Mouse (Mus musculus) liver, embryonic 12.5 days (tissue): Measurements from ENCODE around the gene Ppp1r12a. TPM values are rescaled to one million over a fixed set of nuclear protein-coding genes. Genes with fewer than 3 reads are reported as not detected.

Experiments used
- ATAC-seq: fragments of 200-750 bp; cut with Nextera tagmentation; 2 replicates; pipeline ENCODE4 v1.8.0; 2017; ENCODE audit warnings: moderate number of reproducible peaks, mild to moderate bottlenecking, moderate library complexity
- H3K27ac ChIP-seq: fragments of 300-500 bp; sonication (generic); 2 replicates; pipeline ENCODE4 v1.5.1; 2016; ENCODE audit warnings: mild to moderate bottlenecking
- H3K27me3 ChIP-seq: fragments of 300-500 bp; sonication (generic); replicated peaks from 2 replicates; pipeline ENCODE4 v1.6.1; 2016; ENCODE audit warnings: mild to moderate bottlenecking, moderate library complexity
- H3K36me3 ChIP-seq: fragments of 300-500 bp; sonication (generic); 2 replicates; pipeline ENCODE4 v1.6.1; 2016; ENCODE audit warnings: mild to moderate bottlenecking, moderate library complexity
- H3K4me1 ChIP-seq: fragments of 300-500 bp; sonication (generic); 2 replicates; pipeline ENCODE4 v1.6.1; 2016
- H3K4me2 ChIP-seq: fragments of 300-500 bp; sonication (generic); 2 replicates; pipeline ENCODE4 v1.6.1; 2016; ENCODE audit warnings: mild to moderate bottlenecking, moderate library complexity
- H3K4me3 ChIP-seq: fragments of 300-500 bp; sonication (generic); 2 replicates; pipeline ENCODE4 v1.5.1; 2016; ENCODE audit warnings: mild to moderate bottlenecking, moderate library complexity
- H3K9ac ChIP-seq: fragments of 300-500 bp; sonication (generic); 2 replicates; pipeline ENCODE4 v1.6.1; 2016; ENCODE audit warnings: mild to moderate bottlenecking, moderate library complexity
- H3K9me3 ChIP-seq: fragments of 300-500 bp; sonication (generic); replicated peaks from 2 replicates; pipeline ENCODE4 v1.6.1; 2016; ENCODE audit warnings: mild to moderate bottlenecking, moderate library complexity
- WGBS: fragments of 180-500 bp; shearing (Covaris S2); methylation state at CpG from one replicate; pipeline ENCODE4 v1.1.7; 2016; ENCODE audit not compliant: insufficient replicate concordance; 5-methylcytosine and 5-hydroxymethylcytosine counted together
- polyA plus RNA-seq: library from polyadenylated mRNA; unstranded; fragments of >200 nt; fragmentation: Nextera tagmentation; extraction: Ambion mirVana; gene quantifications from 2 replicates; pipeline ENCODE4 v1.2.1, GENCODE M21; 2016

Ppp1r12a gene
- polyA plus RNA-seq, result 48.3 and 51.8 TPM in 2 replicates

DNA sequence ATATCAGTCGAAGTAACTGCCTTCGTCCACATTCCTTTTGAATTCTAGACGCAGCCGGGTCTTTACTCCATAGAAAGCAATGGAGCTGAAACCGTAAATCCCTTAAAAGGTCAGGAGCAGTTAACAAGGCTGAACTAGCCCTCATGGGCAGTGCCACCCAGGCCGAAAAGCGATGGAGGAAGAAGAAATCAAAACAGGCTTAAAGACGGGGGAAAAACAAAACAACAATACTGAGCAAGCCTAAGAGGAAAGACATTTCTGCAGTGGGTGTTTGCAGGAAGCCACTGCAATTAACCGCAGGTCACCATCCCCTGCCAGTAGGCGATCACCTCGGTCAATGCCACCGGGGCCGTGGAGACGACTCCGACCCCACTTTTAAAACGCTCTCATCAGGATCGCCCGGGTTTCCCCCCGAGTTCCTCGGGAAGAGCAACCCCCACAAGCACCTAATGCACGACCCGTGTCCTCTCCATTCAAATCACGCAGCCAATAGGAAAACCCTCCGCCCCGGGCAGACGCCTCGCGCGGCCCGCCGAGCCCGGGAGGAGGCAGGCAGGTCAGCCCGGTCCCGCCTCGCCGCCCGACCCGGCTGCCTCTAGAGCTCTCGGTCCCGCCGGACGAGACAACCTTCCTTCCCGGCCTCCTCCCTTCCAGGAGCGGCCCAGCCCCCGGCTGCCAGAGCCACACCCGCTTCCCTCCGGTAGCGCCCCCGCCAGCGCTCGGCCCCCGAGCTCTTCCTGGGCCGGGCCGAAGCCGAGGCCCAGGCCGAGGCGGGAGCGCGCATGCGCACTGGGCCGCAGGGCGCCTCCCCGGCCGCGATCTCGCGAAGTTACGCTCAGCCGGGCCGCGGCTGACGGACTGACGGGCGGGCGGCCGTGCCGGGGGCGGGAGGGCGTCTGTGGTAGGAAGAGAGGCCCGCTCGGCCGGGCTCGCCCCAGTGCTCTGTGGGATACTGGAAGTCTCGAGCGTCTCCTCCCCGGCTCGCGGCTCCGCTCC is at the start of gene Ppp1r12a:
Gene Ppp1r12a, plus strand, starts transcription at position 933 of the 996 bp plus-strand sequence.
- peak; percentile 94 for ATAC-seq
- peak within 1 kb of the TSS; percentile 100 for H3K4me3 ChIP-seq

DNA sequence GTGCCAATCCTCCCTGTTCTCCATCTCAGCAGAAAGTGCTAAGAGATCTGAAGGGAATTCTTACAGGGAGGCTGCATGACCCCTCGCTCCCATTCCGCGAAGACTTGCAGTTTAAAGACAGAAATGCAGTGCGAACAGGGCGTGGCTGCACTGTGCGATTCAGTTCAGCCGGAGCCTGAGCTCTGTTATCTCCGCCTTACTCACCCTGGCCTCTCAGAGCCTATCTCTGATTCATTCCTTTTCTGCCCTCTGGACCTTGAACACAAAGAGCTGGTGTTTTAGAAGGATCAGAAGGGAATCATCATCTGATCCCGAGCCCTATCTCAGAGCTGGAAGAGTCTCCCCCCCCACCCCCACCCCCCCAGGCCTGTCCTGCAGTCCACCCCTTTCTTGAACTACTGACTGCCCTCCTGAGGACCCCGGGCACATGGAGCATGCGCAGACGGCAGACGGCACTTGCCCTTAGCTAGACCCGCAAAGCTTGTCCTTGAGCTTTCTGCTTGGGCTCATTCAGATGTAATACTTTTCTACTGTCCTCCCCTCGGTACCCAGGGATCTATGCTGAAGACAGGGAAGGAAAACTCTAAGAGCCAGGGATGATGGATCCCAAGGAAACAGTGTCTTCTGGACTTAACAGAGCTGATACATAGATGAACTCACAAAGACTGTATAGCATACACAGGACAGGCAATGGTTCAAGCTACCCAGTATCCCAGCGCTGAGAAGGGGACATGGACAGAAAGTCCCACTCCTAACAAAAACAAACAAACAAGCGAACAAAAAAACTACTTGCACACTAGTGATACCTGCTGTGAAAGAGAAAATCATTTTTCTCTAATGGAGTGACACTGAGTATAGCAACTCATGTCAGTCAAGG is 48.4 kb upstream of the Ppp1r12a start:
- Histone ChIP-seq H3K27me3 (no peaks in the 10 kb centered on the region), H3K27ac (no peak overlapping the region), H3K36me3 (no peaks in the 10 kb centered on the region), H3K4me3 (peak overlapping the region; percentile 15; the same call in 1 of the 2 replicates), H3K4me2 (peak overlapping the region; percentile 47), H3K9me3 (no peaks in the 10 kb centered on the region), H3K4me1 (peaks cover 10% of the 10 kb centered on the region), H3K9ac (no peak overlapping the region)
- 31% methylated on average over 17 of the region's 17 CpGs for WGBS
- ATAC-seq, result peak; percentile 78

More for the DNA sequence above, at the start of gene Ppp1r12a:
- Histone ChIP-seq H3K27ac (peak within 1 kb of the TSS; percentile 95), H3K36me3 (peaks cover 6% of the 10 kb centered on the region; the same call in 1 of the 2 replicates), H3K4me2 (peak within 1 kb of the TSS; percentile 81), H3K4me1 (peaks cover 32% of the 10 kb centered on the region), H3K27me3 (no peaks in the 10 kb centered on the region), H3K9ac (peak within 1 kb of the TSS; percentile 99), H3K9me3 (no peaks in the 10 kb centered on the region)
- under 1% methylated on average over 82 of the region's 89 CpGs for WGBS

DNA sequence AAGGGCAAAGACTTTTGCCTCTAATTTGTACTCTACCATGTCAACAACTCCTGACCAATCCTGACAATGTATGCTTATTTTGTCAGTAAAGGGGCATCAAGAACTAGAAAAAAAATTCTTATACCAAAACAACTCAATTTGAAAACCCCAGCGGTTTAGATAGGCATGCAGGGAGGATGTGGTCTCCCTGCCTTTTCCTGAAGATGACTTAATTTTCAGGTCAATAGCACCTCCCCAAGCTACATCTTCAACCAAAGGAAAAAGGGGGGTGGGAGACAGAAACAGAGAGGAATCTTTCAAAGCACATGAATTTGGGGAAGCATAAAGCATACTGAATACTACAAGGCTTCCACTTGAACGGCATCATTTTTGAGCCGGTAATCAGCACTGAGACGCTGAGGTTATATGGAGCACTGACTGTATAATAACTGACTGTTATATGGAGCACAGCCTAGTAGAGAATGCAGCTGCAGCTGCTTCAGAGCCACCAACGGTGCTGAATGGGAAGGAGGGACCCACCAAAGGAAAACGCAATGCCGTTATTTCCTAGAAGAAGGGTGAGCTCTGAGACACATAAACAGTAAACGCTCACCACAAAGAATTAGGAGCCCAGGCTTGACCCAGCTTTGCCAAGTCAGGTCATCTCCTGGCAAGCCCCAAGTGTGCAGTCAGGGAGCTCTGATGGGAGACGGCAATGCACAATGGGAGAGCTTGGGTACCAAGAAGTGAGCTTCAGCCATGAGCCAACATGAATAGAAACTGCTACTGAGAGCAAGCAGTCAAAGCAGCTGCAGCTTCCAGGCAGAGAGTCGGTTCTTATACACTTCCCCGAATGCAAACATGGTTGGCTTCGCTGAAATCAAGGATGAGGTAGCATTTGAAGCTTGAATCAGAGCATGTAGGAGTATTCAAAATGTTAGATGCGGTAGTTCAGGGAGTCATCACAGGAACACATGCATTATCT is 43.5 kb upstream of the Ppp1r12a start:
- Histone ChIP-seq H3K4me3 (no peak overlapping the region), H3K9me3 (no peaks in the 10 kb centered on the region), H3K27ac (no peak overlapping the region), H3K4me2 (no peak overlapping the region), H3K9ac (no peak overlapping the region), H3K4me1 (peaks cover 6% of the 10 kb centered on the region), H3K27me3 (no peaks in the 10 kb centered on the region), H3K36me3 (no peaks in the 10 kb centered on the region)
- no peak for ATAC-seq
- 53% methylated on average over 13 of the region's 13 CpGs for WGBS

DNA sequence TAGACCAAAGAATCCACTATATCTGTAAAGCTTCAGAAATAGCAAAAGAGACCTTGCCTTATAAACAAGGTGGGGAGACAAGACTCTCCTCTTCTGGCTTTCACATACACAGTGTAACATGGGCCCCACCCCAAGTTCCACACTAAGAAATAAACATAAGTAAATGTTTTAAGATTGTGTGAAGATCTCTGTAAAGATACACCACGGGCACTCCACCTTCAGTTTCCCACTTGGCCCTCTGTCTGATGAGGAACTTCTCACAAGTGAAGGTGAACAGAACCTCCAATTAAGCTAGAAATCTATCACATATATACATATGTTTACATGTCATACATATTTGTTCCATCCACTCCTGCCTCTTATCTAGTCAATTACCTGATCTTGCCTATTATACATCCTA is 42.6 kb upstream of the Ppp1r12a start:
- ATAC-seq, result no peak
- H3K4me2 ChIP-seq, result no peak overlapping the region
- no peaks in the 10 kb centered on the region for H3K4me1 ChIP-seq
- no peaks in the 10 kb centered on the region for H3K27me3 ChIP-seq
- no peak overlapping the region for H3K9ac ChIP-seq
- no peaks in the 10 kb centered on the region for H3K9me3 ChIP-seq
- no peak overlapping the region for H3K27ac ChIP-seq
- H3K4me3 ChIP-seq, result no peak overlapping the region
- H3K36me3 ChIP-seq, result no peaks in the 10 kb centered on the region
- 29% methylated on average over 1 of the region's 1 CpGs for WGBS

DNA sequence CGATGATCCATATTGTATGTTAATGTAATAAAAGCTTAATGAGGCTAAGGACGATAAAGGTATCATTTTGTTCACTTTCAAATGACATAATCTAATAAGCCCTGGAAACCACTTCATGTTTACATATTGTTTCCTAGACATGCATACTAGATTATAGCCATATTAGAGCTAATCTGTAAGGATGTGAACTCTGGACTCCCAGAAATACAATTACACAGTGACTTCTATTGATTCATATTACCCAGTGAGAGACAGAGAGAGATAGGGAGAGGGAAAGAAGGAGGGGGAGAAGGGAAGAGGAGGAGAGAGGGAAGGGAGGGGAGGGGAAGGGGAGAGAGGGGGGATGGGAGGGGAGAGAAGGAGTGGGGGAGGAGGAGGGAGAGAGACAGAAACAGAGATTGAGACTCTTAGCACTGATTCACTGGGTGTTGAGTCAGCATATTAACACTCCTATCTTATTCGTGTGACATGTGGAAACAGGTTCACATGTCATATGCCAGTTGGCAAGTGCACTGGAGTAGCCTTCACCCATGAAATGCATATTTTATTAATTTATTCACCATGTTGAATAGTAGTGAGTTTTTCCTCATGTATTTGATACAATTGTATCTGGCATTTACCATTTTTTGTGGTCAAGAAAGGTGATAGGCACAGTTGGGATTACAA is 36.9 kb upstream of the Ppp1r12a start:
- WGBS, result 73% methylated on average over 3 of the region's 3 CpGs
- Histone ChIP-seq H3K27ac (no peak overlapping the region), H3K27me3 (no peaks in the 10 kb centered on the region), H3K4me2 (no peak overlapping the region), H3K4me1 (no peaks in the 10 kb centered on the region), H3K36me3 (no peaks in the 10 kb centered on the region), H3K9me3 (no peaks in the 10 kb centered on the region), H3K9ac (no peak overlapping the region), H3K4me3 (no peak overlapping the region)
- no peak for ATAC-seq

DNA sequence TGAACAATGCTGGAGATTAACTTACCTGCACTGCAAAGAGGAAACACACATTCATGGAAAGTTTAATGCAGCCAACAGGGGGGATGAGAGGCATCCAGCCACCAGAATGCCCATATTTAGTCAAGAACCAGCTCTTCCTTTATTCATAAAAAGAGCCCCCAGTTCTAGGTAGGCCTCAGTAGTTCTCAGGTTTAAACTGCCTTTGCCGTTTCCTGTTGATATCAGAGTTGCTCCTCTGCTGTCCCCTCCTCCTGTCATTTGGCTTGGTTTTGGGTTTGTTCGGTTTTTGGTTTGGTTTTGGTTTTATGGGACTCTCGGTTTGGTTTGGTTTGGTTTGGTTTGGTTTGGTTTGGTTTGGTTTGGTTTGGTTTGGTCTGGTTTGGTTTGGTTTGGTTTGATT is 32.8 kb upstream of the Ppp1r12a start:
- WGBS, result 65% methylated on average over 3 of the region's 3 CpGs
- H3K4me3 ChIP-seq, result no peak overlapping the region
- no peak overlapping the region for H3K9ac ChIP-seq
- no peaks in the 10 kb centered on the region for H3K27me3 ChIP-seq
- no peak overlapping the region for H3K27ac ChIP-seq
- H3K4me1 ChIP-seq, result no peaks in the 10 kb centered on the region
- no peaks in the 10 kb centered on the region for H3K36me3 ChIP-seq
- no peaks in the 10 kb centered on the region for H3K9me3 ChIP-seq
- no peak for ATAC-seq
- H3K4me2 ChIP-seq, result no peak overlapping the region

DNA sequence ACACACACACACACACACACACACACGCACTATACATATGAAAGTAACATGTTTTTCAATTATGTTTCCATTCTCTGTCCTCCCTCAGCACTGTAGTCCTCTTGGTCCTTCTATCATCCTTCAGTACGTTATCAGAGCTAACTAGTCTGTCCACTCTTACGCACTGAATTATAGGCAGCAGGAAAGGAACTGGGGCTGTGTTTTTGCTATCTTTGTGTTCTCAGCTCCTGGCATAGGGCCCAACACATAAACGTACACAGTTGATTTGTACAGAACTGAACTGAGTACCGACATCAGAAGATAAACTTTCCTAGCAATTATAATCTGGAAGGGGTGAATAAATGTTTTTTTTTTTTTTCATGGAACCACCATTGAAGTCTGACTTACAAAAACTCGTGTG is 30.1 kb upstream of the Ppp1r12a start:
- no peak overlapping the region for H3K4me2 ChIP-seq

DNA sequence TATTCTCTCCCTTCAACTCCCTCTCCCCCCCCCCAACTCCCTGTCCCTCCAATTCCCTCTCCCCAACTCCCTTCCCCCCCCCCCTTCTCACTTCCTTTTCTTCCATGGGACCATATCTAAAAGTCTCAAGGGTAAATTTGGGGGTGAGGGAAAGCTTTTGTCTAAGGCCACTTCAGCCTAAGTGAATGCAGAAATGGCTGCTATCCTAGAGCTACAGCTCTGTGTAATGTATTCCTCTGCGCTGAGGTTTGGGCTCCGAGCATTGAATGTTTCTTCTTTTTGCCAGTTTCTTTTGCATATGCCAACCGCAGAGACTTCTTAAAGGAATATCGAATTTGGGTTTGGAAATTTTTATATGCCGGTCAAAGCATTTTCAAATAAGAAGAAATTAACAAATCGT is 28.7 kb upstream of the Ppp1r12a start:
- Histone ChIP-seq H3K4me1 (no peaks in the 10 kb centered on the region), H3K9me3 (no peaks in the 10 kb centered on the region), H3K9ac (no peak overlapping the region), H3K27ac (no peak overlapping the region), H3K4me2 (no peak overlapping the region), H3K4me3 (no peak overlapping the region), H3K36me3 (no peaks in the 10 kb centered on the region), H3K27me3 (no peaks in the 10 kb centered on the region)
- 77% methylated on average over 6 of the region's 6 CpGs for WGBS
- ATAC-seq, result no peak

More for the DNA sequence above, 30.1 kb upstream of the Ppp1r12a start:
- WGBS, result 54% methylated on average over 6 of the region's 6 CpGs
- H3K27ac ChIP-seq, result no peak overlapping the region
- no peaks in the 10 kb centered on the region for H3K4me1 ChIP-seq
- H3K27me3 ChIP-seq, result no peaks in the 10 kb centered on the region
- no peaks in the 10 kb centered on the region for H3K36me3 ChIP-seq
- H3K9ac ChIP-seq, result no peak overlapping the region
- H3K9me3 ChIP-seq, result no peaks in the 10 kb centered on the region
- no peak overlapping the region for H3K4me3 ChIP-seq
- ATAC-seq, result no peak

DNA sequence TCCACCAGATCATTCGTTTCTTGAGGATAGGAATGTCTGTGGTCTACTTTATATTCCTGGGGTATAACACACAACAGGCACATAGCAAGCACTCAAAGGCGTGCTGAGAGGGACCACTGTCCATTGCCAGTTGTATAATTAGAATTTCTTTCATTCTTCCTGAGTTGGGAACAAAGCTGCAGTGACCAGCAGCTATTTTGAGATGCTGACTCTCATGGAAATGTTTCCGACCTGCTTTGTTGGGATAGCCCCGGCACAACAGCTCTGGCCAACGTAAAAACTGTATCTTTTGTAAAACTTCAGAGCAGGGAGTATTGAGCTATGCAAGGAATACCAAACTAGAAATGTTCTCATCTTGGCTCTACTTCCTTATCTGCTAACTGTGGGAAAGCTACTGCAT is 28.2 kb upstream of the Ppp1r12a start:
- Histone ChIP-seq H3K9ac (no peak overlapping the region), H3K36me3 (no peaks in the 10 kb centered on the region), H3K9me3 (no peaks in the 10 kb centered on the region), H3K4me1 (no peaks in the 10 kb centered on the region), H3K27me3 (no peaks in the 10 kb centered on the region), H3K27ac (no peak overlapping the region), H3K4me2 (no peak overlapping the region), H3K4me3 (no peak overlapping the region)
- no peak for ATAC-seq
- WGBS, result 65% methylated on average over 5 of the region's 5 CpGs

DNA sequence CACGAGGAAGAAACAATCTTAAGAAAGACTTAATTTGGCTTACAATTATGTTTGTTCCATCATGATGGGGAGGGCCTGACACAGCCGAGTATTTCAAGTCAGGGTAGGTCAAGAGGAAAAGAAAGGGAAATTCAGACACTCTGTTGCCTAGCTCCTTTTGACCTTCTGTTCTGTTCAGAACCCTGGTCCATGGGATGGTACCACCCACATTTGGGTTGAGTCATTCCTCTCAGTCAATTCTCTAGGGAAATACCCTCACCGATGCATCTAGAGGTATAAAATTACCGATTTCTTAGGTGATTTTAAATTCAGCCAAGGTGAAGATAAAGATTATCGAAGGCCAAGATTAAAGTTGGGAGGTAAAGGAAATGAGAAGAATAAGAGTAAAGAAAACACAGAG is 23.6 kb upstream of the Ppp1r12a start:
- H3K4me3 ChIP-seq, result no peak overlapping the region
- 75% methylated on average over 5 of the region's 5 CpGs for WGBS
- H3K9ac ChIP-seq, result no peak overlapping the region
- ATAC-seq, result no peak
- H3K36me3 ChIP-seq, result no peaks in the 10 kb centered on the region
- no peak overlapping the region for H3K4me2 ChIP-seq
- no peak overlapping the region for H3K27ac ChIP-seq
- no peaks in the 10 kb centered on the region for H3K4me1 ChIP-seq
- H3K9me3 ChIP-seq, result no peaks in the 10 kb centered on the region
- no peaks in the 10 kb centered on the region for H3K27me3 ChIP-seq

DNA sequence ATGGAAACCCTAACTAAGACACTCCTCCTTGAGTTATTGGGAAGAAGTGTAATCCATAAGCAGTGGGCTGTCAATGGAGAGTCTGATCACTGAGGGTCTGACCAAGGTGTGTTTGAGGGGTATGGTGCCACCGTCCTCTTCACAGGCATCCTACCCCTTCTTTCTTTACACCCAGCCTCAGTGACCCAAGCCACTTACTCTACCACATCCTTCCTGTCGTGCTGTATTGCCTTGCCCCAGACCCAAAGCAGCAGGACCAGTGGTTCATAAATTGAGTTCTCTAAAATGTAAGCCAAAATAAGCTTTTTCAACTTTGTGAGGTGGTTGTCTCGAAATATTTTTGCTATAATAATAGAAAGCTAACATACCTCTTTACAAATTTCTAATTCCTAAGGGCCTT is 22.2 kb upstream of the Ppp1r12a start:
- Histone ChIP-seq H3K4me1 (no peaks in the 10 kb centered on the region), H3K9me3 (no peaks in the 10 kb centered on the region), H3K4me3 (no peak overlapping the region), H3K36me3 (no peaks in the 10 kb centered on the region), H3K9ac (no peak overlapping the region), H3K27me3 (no peaks in the 10 kb centered on the region), H3K4me2 (no peak overlapping the region), H3K27ac (no peak overlapping the region)
- no peak for ATAC-seq
- WGBS, result 34% methylated on average over 3 of the region's 3 CpGs
